Mouse (Mus musculus) inflammation-experienced regulatory T-cells (primary cell): ENCODE results near the gene Batf3. TPM values are rescaled to one million over a fixed set of nuclear protein-coding genes. Genes with fewer than 3 reads are reported as not detected.

Source experiments
- polyA plus RNA-seq, 2 experiments: library from polyadenylated mRNA; unstranded; fragments of 100-300 nt; shearing (Covaris generic); gene quantifications; one replicate each; pipeline ENCODE4 v1.2.1; 2017

The Batf3 gene
- polyA plus RNA-seq: under 1 TPM in 1 of 2 experiments, not detected in 1; 0.14 TPM

GRCm38 (mm10) chr1:191097802-191098747 is at the start of gene Batf3:
TSS of gene Batf3 (plus strand) at chr1:191097847.

GRCm38 (mm10) chr1:191062781-191063485 is 34.7 kb upstream of the Batf3 start, which contains the start of the genes Tatdn3 and Nsl1:
TSS of gene Tatdn3 (minus strand) at chr1:191062932.
TSS of gene Nsl1 (plus strand) at chr1:191063012.

Other genes starting within 250 kb of the Batf3 start
- gene Rps6kc1, start 186.1 kb upstream of the Batf3 start, polyA plus RNA-seq: 10 to 100 TPM in 1 of 2 experiments, 1 to 10 TPM in 1; 8.1 to 10.2 TPM
- 10 to 100 TPM; 69.7 to 87.2 TPM for gene Angel2, start 172.7 kb upstream of the Batf3 start, polyA plus RNA-seq
- 1 to 10 TPM in 1 of 2 experiments, under 1 TPM in 1; 0.36 to 2.2 TPM for gene Vash2, start 118.6 kb upstream of the Batf3 start, polyA plus RNA-seq
- 10 to 100 TPM; 21.3 to 31.9 TPM for gene Flvcr1, start 71.7 kb upstream of the Batf3 start, polyA plus RNA-seq
- gene Spata45, start 61.2 kb upstream of the Batf3 start, polyA plus RNA-seq: not detected
- gene Tatdn3, start 34.9 kb upstream of the Batf3 start, polyA plus RNA-seq: 10 to 100 TPM; 11.0 to 13.3 TPM
- gene Nsl1, start 34.8 kb upstream of the Batf3 start, polyA plus RNA-seq: 1 to 10 TPM in 1 of 2 experiments, under 1 TPM in 1; 0.99 to 1.1 TPM
- not detected for gene Fam71a, start 67.0 kb downstream of the Batf3 start, polyA plus RNA-seq
- gene Atf3, start 120.2 kb downstream of the Batf3 start, polyA plus RNA-seq: under 1 TPM in 1 of 2 experiments, not detected in 1; 0.94 TPM
- 10 to 100 TPM; 10.4 to 18.3 TPM for gene Nenf, start 220.3 kb downstream of the Batf3 start, polyA plus RNA-seq
- gene Tmem206, start 228.1 kb downstream of the Batf3 start, polyA plus RNA-seq: 10 to 100 TPM; 25.4 to 31.8 TPM